Mouse (Mus musculus): Measurements from ENCODE around the gene Nolc1. TPM values are rescaled to one million over a fixed set of nuclear protein-coding genes. Genes with fewer than 3 reads are reported as not detected.

The Nolc1 gene
- total RNA-seq, 2 experiments from 2014 or later: 31.6 to 34.3 TPM

Other genes starting within 250 kb of the Nolc1 start
- 10 to 100 TPM; 16.0 to 19.0 TPM for gene Armh3, start 77.4 kb upstream of the Nolc1 start, total RNA-seq (2021)
- 1 to 10 TPM; 4.9 to 5.5 TPM for gene Hps6, start 72.4 kb upstream of the Nolc1 start, total RNA-seq (2021)
- gene Pprc1, start 31.0 kb upstream of the Nolc1 start, total RNA-seq (2021): 10 to 100 TPM; 35.3 to 43.9 TPM
- 10 to 100 TPM; 75.3 to 85.3 TPM for gene Ldb1, start 30.6 kb upstream of the Nolc1 start, total RNA-seq (2021)
- gene Elovl3, start 56.0 kb downstream of the Nolc1 start, total RNA-seq (2021): not detected
- gene Pitx3, start 72.5 kb downstream of the Nolc1 start, total RNA-seq (2021): 10 to 100 TPM; 32.2 to 36.1 TPM
- 10 to 100 TPM; 76.4 to 86.9 TPM for gene Gbf1, start 76.6 kb downstream of the Nolc1 start, total RNA-seq (2021)
- 10 to 100 TPM; 19.0 to 20.2 TPM for gene Nfkb2, start 228.5 kb downstream of the Nolc1 start, total RNA-seq (2021)

Data from gastrocnemius, postnatal 4 days (tissue).